Mouse (Mus musculus): ENCODE results near the gene Dlx2. TPM values are rescaled to one million over a fixed set of nuclear protein-coding genes. Genes with fewer than 3 reads are reported as not detected.

The Dlx2 gene
- polyA plus RNA-seq, 1 experiment from 2014 or later = 0.12 TPM

Other genes starting within 250 kb of the Dlx2 start
- 31.1 and 31.2 TPM in 2 replicates for gene Slc25a12, start 179.0 kb downstream of the Dlx2 start, polyA plus RNA-seq (2016; fragmentation: Nextera tagmentation; extraction: Ambion mirVana)
- gene Hat1, start 157.8 kb downstream of the Dlx2 start, polyA plus RNA-seq (2016; fragmentation: Nextera tagmentation; extraction: Ambion mirVana) = 162 and 165 TPM in 2 replicates
- 27.1 and 30.2 TPM in 2 replicates for gene Metap1d, start 93.5 kb downstream of the Dlx2 start, polyA plus RNA-seq (2016; fragmentation: Nextera tagmentation; extraction: Ambion mirVana)
- 0.19 and 0.23 TPM in 2 replicates for gene Dlx1, start 18.6 kb downstream of the Dlx2 start, polyA plus RNA-seq (2016; fragmentation: Nextera tagmentation; extraction: Ambion mirVana)
- 14.2 and 14.6 TPM in 2 replicates for gene Itga6, start 198.9 kb upstream of the Dlx2 start, polyA plus RNA-seq (2016; fragmentation: Nextera tagmentation; extraction: Ambion mirVana)